ENCODE assay signal across 8 mouse cellular contexts in the genomic region with DNA sequence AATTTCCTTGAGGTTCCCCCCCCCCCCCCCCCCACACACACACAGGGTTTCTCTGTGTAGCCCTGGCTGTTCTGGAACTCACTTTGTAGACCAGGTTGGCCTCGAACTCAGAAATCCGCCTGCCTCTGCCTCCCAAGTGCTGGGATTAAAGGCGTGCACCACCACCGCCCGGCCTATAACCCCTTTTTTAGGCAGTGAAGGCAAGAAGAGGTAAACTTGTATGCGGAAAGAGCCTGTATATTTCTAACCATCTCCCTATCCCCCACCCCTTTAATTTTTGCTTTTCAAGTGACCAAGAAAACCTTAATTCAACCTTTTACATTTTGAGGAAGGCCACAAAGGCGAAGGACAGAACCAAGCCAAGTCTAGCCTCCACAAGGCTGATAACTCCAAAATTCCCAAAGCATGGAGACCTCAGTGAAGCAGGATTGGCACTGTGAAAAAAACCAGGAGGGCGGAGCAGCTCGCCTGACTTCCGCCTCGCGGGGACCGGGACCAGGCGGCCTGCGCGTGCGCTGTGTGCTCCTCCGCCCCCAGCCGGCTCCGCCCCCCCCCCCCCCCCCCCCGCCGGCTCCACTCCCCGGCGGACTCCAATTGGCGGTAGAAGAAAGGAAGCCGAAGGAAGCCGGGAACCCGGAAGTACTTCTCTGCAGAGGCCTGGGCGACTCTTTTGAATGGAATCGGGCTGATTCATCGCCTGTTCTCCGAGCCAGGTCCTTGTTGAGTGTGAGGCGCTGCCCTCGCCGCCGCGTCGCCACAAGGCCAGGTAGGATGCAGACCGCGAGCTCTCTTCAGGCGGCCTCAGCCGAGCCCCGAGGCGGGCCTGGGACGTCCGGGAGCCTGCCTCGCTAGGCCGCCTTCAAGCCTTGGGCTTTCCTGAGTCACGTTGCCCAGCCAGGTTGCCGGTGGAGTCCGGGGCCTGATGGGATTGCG. TPM values are rescaled to one million over a fixed set of nuclear protein-coding genes. Genes with fewer than 3 reads are reported as not detected.
DNase-seq lines count a peak whose midpoint lies in the region; ATAC-seq and TF ChIP-seq lines count a peak whose summit lies in the region.

A gene (plus strand): TSS at position 587 of the 933 bp plus-strand sequence.

- peak; percentile 70 for DNase-seq in Patski (ENCODE audit: low read depth, low spot score)
- DNase-seq in cerebellum, postnatal 14 days: peak; percentile 91
- DNase-seq in frontal cortex, postnatal 25 days (ENCODE audit: low spot score in 2 of 2): peak; percentile 68 to 77
- peak; percentile 91 for DNase-seq in hindbrain, embryonic 14.5 days (ENCODE audit: low spot score)
- peak; percentile 85 for DNase-seq in layer of hippocampus, postnatal 36 days
- DNase-seq in lung, postnatal 36 days: peak; percentile 92
- peak; percentile 95 for DNase-seq in retina, postnatal 1 day
- peak; percentile 64 to 83 for DNase-seq in urinary bladder, adult 18-20 months (ENCODE audit: low spot score in 2 of 2)

- POLR2A ChIA-PET in Patski (lab: Charles Lee): no interaction called here

- CTCF ChIA-PET in Patski (lab: Charles Lee): no interaction called here

- peak; percentile 97 for ATAC-seq in Patski
- ATAC-seq in hindbrain, embryonic 14.5 days (ENCODE audit: low FRiP score): peak; percentile 97

- H3K4me2 ChIP-seq in hindbrain, embryonic 14.5 days (replicated peaks): peak within 1 kb of the TSS; percentile 82

- TF ChIP-seq CTCF in Patski (IDR thresholded peaks at IDR 0.05): no peak

- peak within 1 kb of the TSS; percentile 82 for H3K27ac ChIP-seq in hindbrain, embryonic 14.5 days

- no peaks in the 10 kb centered on the region for H3K27me3 ChIP-seq in Patski
- no peaks in the 10 kb centered on the region for H3K27me3 ChIP-seq in hindbrain, embryonic 14.5 days (ENCODE audit: control insufficient read depth, insufficient read depth, low read length)

- no peaks in the 10 kb centered on the region for H3K36me3 ChIP-seq in hindbrain, embryonic 14.5 days (replicated peaks; ENCODE audit: control insufficient read depth, insufficient read depth)

- H3K9ac ChIP-seq in hindbrain, embryonic 14.5 days: peak within 1 kb of the TSS; percentile 88

- WGBS in hindbrain, embryonic 14.5 days: 5% methylated on average over 44 of the region's 52 CpGs

- H3K4me3 ChIP-seq in hindbrain, embryonic 14.5 days (replicated peaks; ENCODE audit: low read length): peak within 1 kb of the TSS; percentile 84

- H3K9me3 ChIP-seq in hindbrain, embryonic 14.5 days (ENCODE audit: control insufficient read depth, low read length): no peaks in the 10 kb centered on the region

- H3K4me1 ChIP-seq in hindbrain, embryonic 14.5 days (replicated peaks; ENCODE audit: control insufficient read depth, insufficient read depth, low read length): peaks cover 11% of the 10 kb centered on the region

- in situ Hi-C loops in Patski (cut with MboI; ENCODE audit: low pct_unique_long_range_greater_than_20kb): no loop called here

RNA-seq across cellular contexts. Expression of the gene that starts here (rescaled TPM):
- polyA plus RNA-seq in Patski (2021): 153 TPM
- polyA plus RNA-seq in hindbrain, embryonic 14.5 days (2014; fragmentation: Nextera tagmentation; extraction: Ambion mirVana): 210 and 215 TPM in 2 replicates
- total RNA-seq in layer of hippocampus, postnatal 36 days (2021): 100 to 1,000 TPM; 119 to 124 TPM

Comparison
In these comparisons a context has a peak if more than half of its experiments do, and no peak if none do; other contexts are left out.
1. Peak in every context shown above with its lines: DNase-seq, ATAC-seq, H3K4me3 ChIP-seq and H3K27ac ChIP-seq.